Mouse (Mus musculus): ENCODE measurements at regions not wholly inside any gene's neighbourhood (a gene's known extent, or its start where the extent isn't known, plus 50 kb on each side); places are given as distances from the start of the nearest gene placed in this dataset.

DNA sequence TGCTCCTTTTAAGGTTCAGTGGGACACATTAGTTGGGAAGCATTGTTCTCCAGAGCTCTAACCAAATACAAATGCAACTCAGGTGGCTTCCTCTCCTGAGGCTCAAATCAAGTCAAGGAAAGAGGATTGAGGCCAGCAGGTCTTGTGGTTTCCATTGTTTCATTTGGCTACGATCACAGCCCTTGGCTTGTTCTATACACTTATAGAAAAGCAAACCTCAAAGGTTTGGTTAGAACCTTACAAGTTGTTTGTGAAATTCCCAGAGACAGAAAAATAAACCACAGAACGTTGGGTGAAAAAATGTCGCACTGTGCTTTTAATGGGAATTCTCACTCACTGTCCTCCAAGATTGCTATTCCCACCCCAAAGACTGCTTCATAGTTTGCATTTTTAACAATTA, 360.4 kb upstream of the Epha3 start:
- TF ChIP-seq CTCF (IDR thresholded peaks at IDR 0.05) (no peak), EP300 (IDR thresholded peaks at IDR 0.05) (no peak)
